Mouse (Mus musculus): Measurements from ENCODE around the gene Snx7. TPM values are rescaled to one million over a fixed set of nuclear protein-coding genes. Genes with fewer than 3 reads are reported as not detected.

The Snx7 gene
- total and polyA plus RNA-seq, 3 experiments = not detected

DNA sequence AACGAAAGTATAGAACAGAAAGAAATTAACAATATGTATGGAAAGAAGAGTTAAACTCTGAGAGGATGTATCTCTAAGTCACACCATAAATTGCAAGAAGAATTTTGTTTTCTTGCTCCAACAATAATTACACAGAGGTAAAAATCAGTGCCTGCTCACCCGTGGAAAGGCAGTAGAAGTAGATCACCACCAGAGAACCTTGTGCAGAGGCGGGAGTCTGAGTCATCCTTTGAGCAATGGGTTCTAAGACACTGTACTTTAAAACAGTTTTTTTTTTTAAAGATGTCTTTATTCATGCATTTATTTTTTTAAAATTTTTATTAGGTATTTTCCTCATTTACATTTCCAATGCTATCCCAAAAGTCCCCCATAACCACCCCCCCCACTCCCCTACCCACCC is 9.7 kb downstream of the Snx7 start:
- Histone ChIP-seq H3K27ac (ENCODE audit: insufficient read depth, low read depth) (no peak overlapping the region), H3K9ac (ENCODE audit: insufficient read depth, low read depth) (no peak overlapping the region), H3K36me3 (replicated peaks in 1 of 2; ENCODE audit: control insufficient read depth in 1 of 2, insufficient read depth in 1 of 2, low read length in 1 of 2) (no peaks in the 10 kb centered on the region), H3K4me2 (ENCODE audit: insufficient read depth, low read depth, poor library complexity, severe bottlenecking) (no peak overlapping the region), H3K4me3 (replicated peaks in 1 of 3; ENCODE audit: low read depth in 2 of 3, low read length in 2 of 3, poor library complexity in 1 of 3) (no peak overlapping the region), H3K4me1 (ENCODE audit: control insufficient read depth in 1 of 2, insufficient read depth in 2 of 2) (no peaks in the 10 kb centered on the region), H3K27me3 (replicated peaks) (no peaks in the 10 kb centered on the region), H3K79me2 (replicated peaks; ENCODE audit: control insufficient read depth, extremely low read depth, insufficient read depth, poor library complexity, severe bottlenecking) (no peaks in the 10 kb centered on the region), H3K9me3 (replicated peaks; ENCODE audit: low read length) (peaks cover 32% of the 10 kb centered on the region)
- no peak for DNase-seq (ENCODE audit: extremely low read depth)
- no peak for TF ChIP-seq ZC3H11A (IDR thresholded peaks at IDR 0.05; ENCODE audit: low read depth, low read length)
- TF ChIP-seq MYC (IDR thresholded peaks at IDR 0.05; ENCODE audit: low read depth, low read length) = no peak
- no peak for TF ChIP-seq USF1 (IDR thresholded peaks at IDR 0.05; ENCODE audit: low read depth, low read length)
- no peak for TF ChIP-seq HCFC1 (IDR thresholded peaks at IDR 0.05; ENCODE audit: low read depth, low read length)
- TF ChIP-seq UBTF (IDR thresholded peaks at IDR 0.05; ENCODE audit: low read depth, low read length) = no peak
- no peak for TF ChIP-seq USF2 (conservative IDR thresholded peaks at IDR 0.05; ENCODE audit: low read depth, low read length)
- TF ChIP-seq SIN3A (IDR thresholded peaks at IDR 0.05; ENCODE audit: low read length) = no peak
- TF ChIP-seq MEF2A (IDR thresholded peaks at IDR 0.05; ENCODE audit: borderline replicate concordance, low read depth, low read length) = no peak
- in situ Hi-C loops (cut with MboI; ENCODE audit: low pct_ligation_motif_present, low pct_unique_long_range_greater_than_20kb, low sequenced_read_pairs) (no loop called here), dilution Hi-C loops (cut with MboI; ENCODE audit: extremely low pct_ligation_motif_present, extremely low pct_unique_long_range_greater_than_20kb, low sequenced_read_pairs) (no loop called here)

DNA sequence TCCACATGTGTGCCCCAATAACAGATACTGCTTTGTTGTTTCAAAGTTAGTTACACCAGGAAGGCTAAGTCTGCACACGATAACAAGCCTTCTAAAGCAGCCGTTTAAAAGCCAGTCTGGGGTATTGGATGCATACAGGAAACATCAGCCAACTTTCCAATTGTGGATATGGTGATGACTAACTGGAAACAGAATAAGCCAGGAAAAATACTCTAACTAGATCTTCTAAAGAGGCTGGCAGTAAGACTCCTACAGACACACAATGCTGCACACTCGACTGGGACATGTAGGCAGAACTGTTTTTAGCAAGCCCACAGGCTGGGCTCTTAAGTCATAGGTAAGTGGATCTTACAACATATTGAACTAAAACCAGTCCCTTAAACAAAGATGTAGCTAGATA is 15.0 kb downstream of the Snx7 start:
- Histone ChIP-seq H3K27me3 (replicated peaks) (no peaks in the 10 kb centered on the region), H3K9ac (ENCODE audit: insufficient read depth, low read depth) (no peak overlapping the region), H3K27ac (ENCODE audit: insufficient read depth, low read depth) (no peak overlapping the region), H3K9me3 (replicated peaks; ENCODE audit: low read length) (peaks cover 7% of the 10 kb centered on the region), H3K4me2 (ENCODE audit: insufficient read depth, low read depth, poor library complexity, severe bottlenecking) (no peak overlapping the region), H3K4me3 (replicated peaks in 1 of 3; ENCODE audit: low read depth in 2 of 3, low read length in 2 of 3, poor library complexity in 1 of 3) (no peak overlapping the region), H3K4me1 (ENCODE audit: control insufficient read depth in 1 of 2, insufficient read depth in 2 of 2) (no peaks in the 10 kb centered on the region), H3K36me3 (replicated peaks in 1 of 2; ENCODE audit: control insufficient read depth in 1 of 2, insufficient read depth in 1 of 2, low read length in 1 of 2) (no peaks in the 10 kb centered on the region), H3K79me2 (replicated peaks; ENCODE audit: control insufficient read depth, extremely low read depth, insufficient read depth, poor library complexity, severe bottlenecking) (no peaks in the 10 kb centered on the region)
- TF ChIP-seq ELF1 (IDR thresholded peaks at IDR 0.05; ENCODE audit: low read depth, low read length) (no peak), SIN3A (IDR thresholded peaks at IDR 0.05; ENCODE audit: low read length) (no peak), EP300 (IDR thresholded peaks at IDR 0.05; ENCODE audit: low read length) (no peak)
- DNase-seq (ENCODE audit: extremely low read depth) = no peak
- dilution Hi-C loops (cut with MboI; ENCODE audit: extremely low pct_ligation_motif_present, extremely low pct_unique_long_range_greater_than_20kb, low sequenced_read_pairs) = no loop called here
- in situ Hi-C loops (cut with MboI; ENCODE audit: low pct_ligation_motif_present, low pct_unique_long_range_greater_than_20kb, low sequenced_read_pairs) = no loop called here

DNA sequence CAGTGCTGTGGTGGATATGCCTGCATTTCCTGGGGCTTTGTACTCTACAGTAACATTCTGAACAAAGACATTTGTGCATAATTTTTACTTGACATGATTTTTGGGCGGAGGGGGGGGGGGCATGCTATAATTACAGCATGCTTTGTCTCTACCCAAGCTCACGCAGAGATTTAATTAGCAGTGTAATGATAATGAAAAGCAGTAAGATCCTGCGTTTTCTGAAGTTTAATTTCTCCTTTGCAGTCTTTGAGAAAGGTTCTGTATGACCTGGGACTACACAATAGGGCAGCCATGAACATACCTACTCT is 16.7 kb downstream of the Snx7 start:
- Histone ChIP-seq H3K9me3 (replicated peaks; ENCODE audit: low read length) (peaks cover 7% of the 10 kb centered on the region), H3K4me2 (ENCODE audit: insufficient read depth, low read depth, poor library complexity, severe bottlenecking) (no peak overlapping the region), H3K27ac (ENCODE audit: insufficient read depth, low read depth) (no peak overlapping the region), H3K4me1 (ENCODE audit: control insufficient read depth in 1 of 2, insufficient read depth in 2 of 2) (no peaks in the 10 kb centered on the region), H3K4me3 (replicated peaks in 1 of 3; ENCODE audit: low read depth in 2 of 3, low read length in 2 of 3, poor library complexity in 1 of 3) (no peak overlapping the region), H3K79me2 (replicated peaks; ENCODE audit: control insufficient read depth, extremely low read depth, insufficient read depth, poor library complexity, severe bottlenecking) (no peaks in the 10 kb centered on the region), H3K9ac (ENCODE audit: insufficient read depth, low read depth) (no peak overlapping the region), H3K36me3 (replicated peaks in 1 of 2; ENCODE audit: control insufficient read depth in 1 of 2, insufficient read depth in 1 of 2, low read length in 1 of 2) (no peaks in the 10 kb centered on the region), H3K27me3 (replicated peaks) (no peaks in the 10 kb centered on the region)
- in situ Hi-C loops (cut with MboI; ENCODE audit: low pct_ligation_motif_present, low pct_unique_long_range_greater_than_20kb, low sequenced_read_pairs) (no loop called here), dilution Hi-C loops (cut with MboI; ENCODE audit: extremely low pct_ligation_motif_present, extremely low pct_unique_long_range_greater_than_20kb, low sequenced_read_pairs) (no loop called here)
- DNase-seq (ENCODE audit: extremely low read depth) = no peak
- TF ChIP-seq HCFC1 (IDR thresholded peaks at IDR 0.05; ENCODE audit: low read depth, low read length) (no peak), POLR2AphosphoS2 (IDR thresholded peaks at IDR 0.05; ENCODE audit: low read depth, low read length) (no peak), MEF2A (IDR thresholded peaks at IDR 0.05; ENCODE audit: borderline replicate concordance, low read depth, low read length) (no peak), MAFK (IDR thresholded peaks at IDR 0.05; ENCODE audit: insufficient replicate concordance, low read length) (no peak), NRF1 (IDR thresholded peaks at IDR 0.05; ENCODE audit: low read depth, low read length) (no peak), ZMIZ1 (IDR thresholded peaks at IDR 0.05; ENCODE audit: low read depth, low read length) (no peak), MAZ (IDR thresholded peaks at IDR 0.05; ENCODE audit: low read depth, low read length) (no peak), KAT2A (IDR thresholded peaks at IDR 0.05; ENCODE audit: insufficient replicate concordance, low read length) (no peak), ETS1 (conservative IDR thresholded peaks at IDR 0.05; ENCODE audit: low read depth, low read length) (no peak), BHLHE40 (IDR thresholded peaks at IDR 0.05; ENCODE audit: low read depth, low read length) (no peak), ELF1 (IDR thresholded peaks at IDR 0.05; ENCODE audit: low read depth, low read length) (no peak), MYC (IDR thresholded peaks at IDR 0.05; ENCODE audit: low read depth, low read length) (no peak), JUND (conservative IDR thresholded peaks at IDR 0.05; ENCODE audit: low read depth, low read length) (no peak), E2F4 (IDR thresholded peaks at IDR 0.05; ENCODE audit: insufficient replicate concordance, low read depth, low read length) (no peak), TCF12 (IDR thresholded peaks at IDR 0.05; ENCODE audit: low read depth, low read length) (no peak)
